Mouse (Mus musculus) liver, embryonic 14.5 days (tissue): ENCODE measurements around the gene Lrmda. TPM values are rescaled to one million over a fixed set of nuclear protein-coding genes. Genes with fewer than 3 reads are reported as not detected.

ENCODE experiments used
- ATAC-seq: fragments of 200-750 bp; cut with Nextera tagmentation; 2 replicates; pipeline ENCODE4 v1.8.0; 2017; ENCODE audit warnings: moderate number of reproducible peaks, mild to moderate bottlenecking, moderate library complexity; ENCODE audit not compliant: insufficient read depth
- DNase-seq, 3 experiments: peaks; one replicate each; pipeline ENCODE4 v3.0.0-alpha.2; 2012 to 2013; ENCODE audit warnings: low read depth in 3 of 3, low spot score in 3 of 3
- H3K27ac ChIP-seq: fragments of 300-500 bp; sonication (generic); 2 replicates; pipeline ENCODE4 v1.5.1; 2014; ENCODE audit warnings: moderate library complexity, mild to moderate bottlenecking, control low read depth, inconsistent platforms
- H3K27me3 ChIP-seq: fragments of 300-500 bp; sonication (generic); 2 replicates; pipeline ENCODE4 v1.6.1; 2014; ENCODE audit warnings: mild to moderate bottlenecking, low read length, moderate library complexity; ENCODE audit not compliant: control insufficient read depth, insufficient read depth
- H3K36me3 ChIP-seq: fragments of 300-500 bp; sonication (generic); replicated peaks from 2 replicates; pipeline ENCODE4 v1.6.1; 2014; ENCODE audit warnings: low read depth; ENCODE audit not compliant: control insufficient read depth, insufficient read depth
- H3K4me1 ChIP-seq, 2 experiments: fragments of 200-500 bp in 1 of 2; fragments of 300-500 bp in 1 of 2; sonication (generic) in 1 of 2; replicated peaks; 2 replicates each; pipeline ENCODE4 v1.6.1; 2012 to 2014; ENCODE audit warnings: antibody characterized with exemption in 1 of 2, inconsistent platforms in 1 of 2, low read length in 1 of 2; ENCODE audit not compliant: control insufficient read depth in 2 of 2, insufficient read depth in 2 of 2
- H3K4me2 ChIP-seq: fragments of 300-500 bp; sonication (generic); 2 replicates; pipeline ENCODE4 v1.6.1; 2014; ENCODE audit warnings: low read depth, mild to moderate bottlenecking, control low read depth, moderate library complexity
- H3K4me3 ChIP-seq, 2 experiments: fragments of 200-500 bp in 1 of 2; fragments of 300-500 bp in 1 of 2; sonication (generic) in 1 of 2; 2 replicates each; pipeline ENCODE4 v1.5.1; 2012 to 2014; ENCODE audit warnings: low read depth in 2 of 2, low read length in 2 of 2, mild to moderate bottlenecking in 2 of 2, control low read depth in 1 of 2, inconsistent platforms in 1 of 2, moderate library complexity in 1 of 2; ENCODE audit not compliant: insufficient read depth in 1 of 2
- H3K9ac ChIP-seq: fragments of 300-500 bp; sonication (generic); replicated peaks from 2 replicates; pipeline ENCODE4 v1.6.1; 2014; ENCODE audit warnings: mild to moderate bottlenecking, control low read depth, moderate library complexity
- H3K9me3 ChIP-seq: fragments of 300-500 bp; sonication (generic); 2 replicates; pipeline ENCODE4 v1.6.1; 2016; ENCODE audit warnings: low read length, mixed read lengths; ENCODE audit not compliant: control insufficient read depth
- CTCF ChIP-seq: IDR thresholded peaks from 2 replicates; pipeline ENCODE4 v1.5.1; 2016; ENCODE audit warnings: antibody characterized with exemption, low read depth, control low read depth
- EP300 ChIP-seq: IDR thresholded peaks from 2 replicates; pipeline ENCODE4 v1.6.1; 2016; ENCODE audit warnings: antibody characterized with exemption, low read depth
- WGBS: fragments of 180-500 bp; shearing (Covaris S2); extraction: QIAGEN DNeasy Blood & Tissue Kit; methylation state at CpG from one replicate; pipeline ENCODE4 v1.1.7; 2014; ENCODE audit not compliant: insufficient replicate concordance; 5-methylcytosine and 5-hydroxymethylcytosine counted together
- polyA plus RNA-seq, 2 experiments: library from polyadenylated mRNA; depleted of rRNA in 1 of 2; stranded (reverse) in 1 of 2; unstranded in 1 of 2; fragments of >200 nt; fragmentation: Nextera tagmentation in 1 of 2; extraction: Ambion mirVana in 1 of 2; gene quantifications; 2 replicates each; pipeline versions ENCODE4 v1.2.1 to v1.2.3; 2012 to 2014

Gene Lrmda
- polyA plus RNA-seq, 2 experiments, result 0.18 to 0.22 TPM

- Histone ChIP-seq H3K27me3 (no peaks in the 10 kb centered on the region), H3K36me3 (no peaks in the 10 kb centered on the region), H3K4me3 (no peak overlapping the region), H3K4me1 (no peaks in the 10 kb centered on the region), H3K9ac (no peak overlapping the region), H3K9me3 (no peaks in the 10 kb centered on the region), H3K27ac (no peak overlapping the region), H3K4me2 (no peak overlapping the region)
- ATAC-seq (no peak), DNase-seq (no peak)
- 36% methylated on average over 5 of the region's 5 CpGs for WGBS
- TF ChIP-seq CTCF (no peak), EP300 (no peak)
These were observed 240.5 kb downstream of the Lrmda start for GRCm38 (mm10) chr14:22260033-22260419.

- ATAC-seq (no peak), DNase-seq (no peak)
- Histone ChIP-seq H3K9me3 (no peaks in the 10 kb centered on the region), H3K36me3 (no peaks in the 10 kb centered on the region), H3K4me1 (no peaks in the 10 kb centered on the region), H3K27me3 (no peaks in the 10 kb centered on the region), H3K4me3 (no peak overlapping the region), H3K4me2 (no peak overlapping the region), H3K9ac (no peak overlapping the region), H3K27ac (no peak overlapping the region)
- WGBS, result 61% methylated on average over 4 of the region's 4 CpGs
- TF ChIP-seq EP300, result no peak
These were observed 245.9 kb downstream of the Lrmda start for GRCm38 (mm10) chr14:22265229-22265905.

- ATAC-seq, result no peak
- DNase-seq, result no peak
- Histone ChIP-seq H3K27ac (no peak overlapping the region), H3K4me2 (no peak overlapping the region), H3K4me1 (no peaks in the 10 kb centered on the region), H3K36me3 (no peaks in the 10 kb centered on the region), H3K4me3 (no peak overlapping the region), H3K27me3 (no peaks in the 10 kb centered on the region), H3K9me3 (no peaks in the 10 kb centered on the region), H3K9ac (no peak overlapping the region)
- WGBS, result 71% methylated on average over 9 of the region's 9 CpGs
- TF ChIP-seq EP300 (no peak), CTCF (no peak)
These were observed 250.3 kb downstream of the Lrmda start for GRCm38 (mm10) chr14:22269812-22270211.

GRCm38 (mm10) chr14:22278053-22278452 is 258.5 kb downstream of the Lrmda start:
- DNase-seq, result no peak
- no peak overlapping the region for H3K4me3 ChIP-seq
- H3K27ac ChIP-seq, result no peak overlapping the region
- ATAC-seq, result no peak
- no peak overlapping the region for H3K4me2 ChIP-seq
- H3K9me3 ChIP-seq, result no peaks in the 10 kb centered on the region
- no peak for TF ChIP-seq EP300
- no peak for TF ChIP-seq CTCF
- H3K27me3 ChIP-seq, result no peaks in the 10 kb centered on the region
- no peak overlapping the region for H3K9ac ChIP-seq
- WGBS, result 52% methylated on average over 5 of the region's 5 CpGs
- no peaks in the 10 kb centered on the region for H3K36me3 ChIP-seq
- no peaks in the 10 kb centered on the region for H3K4me1 ChIP-seq

GRCm38 (mm10) chr14:22279591-22279990 is 260.1 kb downstream of the Lrmda start:
- 47% methylated on average over 4 of the region's 4 CpGs for WGBS
- H3K36me3 ChIP-seq, result no peaks in the 10 kb centered on the region
- no peak overlapping the region for H3K9ac ChIP-seq

More at GRCm38 (mm10) chr14:22279591-22279990, 260.1 kb downstream of the Lrmda start:
- no peak for ATAC-seq
- no peak for TF ChIP-seq CTCF
- no peak for TF ChIP-seq EP300
- Histone ChIP-seq H3K27ac (no peak overlapping the region), H3K27me3 (no peaks in the 10 kb centered on the region), H3K4me2 (no peak overlapping the region), H3K4me3 (no peak overlapping the region), H3K9me3 (no peaks in the 10 kb centered on the region), H3K4me1 (no peaks in the 10 kb centered on the region)
- DNase-seq, result no peak
